Comparison of ENCODE assay signal across 24 mouse cellular contexts in genomic region chr2:10213468-10213867, GRCm38 (mm10).
DNase-seq lines count a peak whose midpoint lies in the region; ATAC-seq and TF ChIP-seq lines count a peak whose summit lies in the region.
"Had no signal": no experiment of that assay in that cellular context is flagged by ENCODE, and none has a peak within 500 bp of the region (broad histone marks: within the 10 kb centered on the region; RNA-seq: fewer than 3 reads in every experiment).

No protein-coding gene starts in this region.

- H3K36me3 ChIP-seq in kidney, embryonic 15.5 days: no peaks in the 10 kb centered on the region
- no peaks in the 10 kb centered on the region for H3K36me3 ChIP-seq in kidney, adult 2 months (ENCODE audit: control insufficient read depth, insufficient read depth, low read length)
- no peaks in the 10 kb centered on the region for H3K36me3 ChIP-seq in kidney, postnatal 0 days (ENCODE audit: insufficient read depth, low read length)
- H3K36me3 ChIP-seq: embryonic facial prominence, embryonic 13.5 days; embryonic facial prominence, embryonic 15.5 days; forebrain, embryonic 10.5 days; forebrain, embryonic 12.5 days had no signal

- no peak overlapping the region for H3K27ac ChIP-seq in kidney, embryonic 15.5 days
- no peak overlapping the region for H3K27ac ChIP-seq in kidney, adult 2 months (ENCODE audit: insufficient read depth, low read depth, low read length)
- no peak overlapping the region for H3K27ac ChIP-seq in kidney, postnatal 0 days
- H3K27ac ChIP-seq: embryonic facial prominence, embryonic 13.5 days; embryonic facial prominence, embryonic 15.5 days; forebrain, embryonic 10.5 days; forebrain, embryonic 12.5 days had no signal

- no peak overlapping the region for H3K9ac ChIP-seq in kidney, embryonic 15.5 days
- no peak overlapping the region for H3K9ac ChIP-seq in kidney, postnatal 0 days (ENCODE audit: low read depth, low read length)
- H3K9ac ChIP-seq: embryonic facial prominence, embryonic 13.5 days; embryonic facial prominence, embryonic 15.5 days; forebrain, embryonic 12.5 days had no signal

- H3K4me2 ChIP-seq in kidney, embryonic 15.5 days: 0 out of 2 replicates have a peak overlapping the region, but pooled peaks have one; percentile 27
- H3K4me2 ChIP-seq in kidney, postnatal 0 days (ENCODE audit: low read length): no peak overlapping the region
- H3K4me2 ChIP-seq: embryonic facial prominence, embryonic 13.5 days; embryonic facial prominence, embryonic 15.5 days; forebrain, embryonic 12.5 days had no signal

- peak; percentile 37; the same call in 1 of the 2 replicates for ATAC-seq in kidney, embryonic 15.5 days (replicated peaks; ENCODE audit: low FRiP score)
- peak; percentile 40; the same call in 1 of the 2 replicates for ATAC-seq in kidney, postnatal 0 days (replicated peaks; ENCODE audit: low FRiP score, low read depth)
- ATAC-seq: forebrain, embryonic 14.5 days; forebrain, embryonic 16.5 days had no signal

- no peak for TF ChIP-seq POLR2A in kidney, adult 2 months (IDR thresholded peaks at IDR 0.05; ENCODE audit: low read depth, low read length)

- H3K9me3 ChIP-seq in kidney, embryonic 15.5 days (replicated peaks): no peaks in the 10 kb centered on the region
- no peaks in the 10 kb centered on the region for H3K9me3 ChIP-seq in kidney, postnatal 0 days (replicated peaks; ENCODE audit: low read length)
- H3K9me3 ChIP-seq: embryonic facial prominence, embryonic 13.5 days; embryonic facial prominence, embryonic 15.5 days; forebrain, embryonic 10.5 days; forebrain, embryonic 12.5 days had no signal

- H3K27me3 ChIP-seq in kidney, embryonic 15.5 days: no peaks in the 10 kb centered on the region
- no peaks in the 10 kb centered on the region; the same call in 1 of the 2 replicates for H3K27me3 ChIP-seq in kidney, adult 2 months (replicated peaks; ENCODE audit: control insufficient read depth, insufficient read depth, low read length)
- H3K27me3 ChIP-seq in kidney, postnatal 0 days (ENCODE audit: insufficient read depth, low read length): no peaks in the 10 kb centered on the region
- H3K27me3 ChIP-seq: embryonic facial prominence, embryonic 13.5 days; embryonic facial prominence, embryonic 15.5 days; forebrain, embryonic 12.5 days had no signal

- peaks cover 13% of the 10 kb centered on the region for H3K4me1 ChIP-seq in kidney, embryonic 15.5 days
- no peaks in the 10 kb centered on the region for H3K4me1 ChIP-seq in kidney, adult 2 months (ENCODE audit: control insufficient read depth, insufficient read depth, low read length)
- H3K4me1 ChIP-seq in kidney, postnatal 0 days (replicated peaks; ENCODE audit: insufficient read depth, low read length): no peaks in the 10 kb centered on the region
- H3K4me1 ChIP-seq: embryonic facial prominence, embryonic 13.5 days; embryonic facial prominence, embryonic 15.5 days had no signal

- TF ChIP-seq CTCF in kidney, adult 2 months (conservative IDR thresholded peaks at IDR 0.05; ENCODE audit: insufficient read depth, insufficient read length, low read depth, low read length): no peak
- TF ChIP-seq CTCF in kidney, postnatal 0 days (IDR thresholded peaks at IDR 0.05; ENCODE audit: low read depth): no peak

- peak; percentile 85 for DNase-seq in heart, adult 11 months
- DNase-seq in heart, adult 8-10 months (ENCODE audit: low spot score): no peak
- DNase-seq in kidney, adult 2 months: no peak
- DNase-seq in kidney, postnatal 0 days (ENCODE audit: low spot score): peak; percentile 3
- DNase-seq in kidney, adult 9 months: no peak
- DNase-seq in layer of hippocampus, postnatal 25 days (ENCODE audit: extremely low spot score in 1 of 2, low spot score in 1 of 2): no peak
- DNase-seq: adrenal gland, adult 2 months; adrenal gland, postnatal 10 days; adrenal gland, postnatal 25 days; cerebellum, adult 11 months; cerebellum, adult 18-20 months; cerebellum, adult 8-10 months; cerebellum, adult 9-11 months; cerebellum, postnatal 14 days; cerebellum, postnatal 36 days; embryo, embryonic 11 days had no signal

- H3K4me3 ChIP-seq in kidney, embryonic 15.5 days (replicated peaks): no peak overlapping the region
- H3K4me3 ChIP-seq in kidney, adult 2 months (ENCODE audit: insufficient read depth, low read depth, low read length): no peak overlapping the region
- H3K4me3 ChIP-seq in kidney, postnatal 0 days (replicated peaks; ENCODE audit: low read depth, low read length): no peak overlapping the region
- H3K4me3 ChIP-seq: embryonic facial prominence, embryonic 13.5 days; embryonic facial prominence, embryonic 15.5 days; erythroblast, embryonic 14.5 days; forebrain, embryonic 10.5 days; forebrain, embryonic 12.5 days had no signal

- 49% methylated on average over 12 of the region's 12 CpGs for WGBS in kidney, embryonic 15.5 days
- WGBS in kidney, adult 2 months: 39% methylated on average over 12 of the region's 12 CpGs
- 44% methylated on average over 12 of the region's 12 CpGs for WGBS in kidney, postnatal 0 days

Comparison
In these comparisons a context has a peak if more than half of its experiments do, and no peak if none do; other contexts are left out.
1. DNase-seq: peak in heart, adult 11 months (single experiment) and kidney, postnatal 0 days (single experiment); none in heart, adult 8-10 months (single experiment), kidney, adult 2 months (single experiment), kidney, adult 9 months (single experiment) and layer of hippocampus, postnatal 25 days (0 of 2).